Mouse (Mus musculus) C3H10T1/2 (cell line): ENCODE measurements around the gene Ott. TPM values are rescaled to one million over a fixed set of nuclear protein-coding genes. Genes with fewer than 3 reads are reported as not detected.

Source experiments
- polyA plus RNA-seq, 2 experiments: library from polyadenylated mRNA; unstranded; fragments of >200 nt; fragmentation: generic; extraction: Trizol; gene quantifications; one replicate each; pipeline ENCODE4 v1.2.1; 2012; ENCODE audit warnings: missing spikeins in 2 of 2

The Ott gene
- not detected for polyA plus RNA-seq

DNA sequence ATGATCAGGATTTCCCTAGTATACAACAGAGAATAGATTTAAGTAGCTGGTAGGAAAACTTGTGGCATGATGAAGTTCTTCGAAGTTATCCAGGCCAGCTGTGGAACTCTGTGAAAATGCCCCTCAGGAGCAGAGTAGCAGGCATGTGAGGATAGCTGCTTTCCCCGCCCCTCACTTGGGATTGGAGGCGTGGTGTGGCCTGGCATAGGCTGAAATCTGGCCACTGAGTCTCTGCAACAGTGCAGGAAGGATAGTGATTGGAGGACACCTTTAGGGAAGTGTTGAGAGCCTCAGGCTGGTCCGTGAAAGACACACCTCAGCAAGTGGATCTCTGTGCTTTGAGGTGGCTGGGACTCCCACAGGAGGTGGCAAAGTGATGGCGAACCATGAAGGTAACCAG lies at the start of gene Ott:
TSS of gene Ott (plus strand) at position 301 of the 400 bp plus-strand sequence.

Other genes with a start within 250 kb of the Ott start
- gene Luzp4, start 216.6 kb upstream of the Ott start, polyA plus RNA-seq = under 1 TPM; 0.05 to 0.83 TPM
- gene Gm15093, start 198.1 kb downstream of the Ott start, polyA plus RNA-seq = under 1 TPM; 0.02 to 0.28 TPM